Mouse (Mus musculus): ENCODE measurements around the gene Adarb1. TPM values are rescaled to one million over a fixed set of nuclear protein-coding genes. Genes with fewer than 3 reads are reported as not detected.
A peak's percentile ranks its signal among the peaks of the same experiment; 100 is the strongest.

The Adarb1 gene
- total and polyA plus RNA-seq, 3 experiments, result 11.4 to 17.2 (median 17.1) TPM

DNA sequence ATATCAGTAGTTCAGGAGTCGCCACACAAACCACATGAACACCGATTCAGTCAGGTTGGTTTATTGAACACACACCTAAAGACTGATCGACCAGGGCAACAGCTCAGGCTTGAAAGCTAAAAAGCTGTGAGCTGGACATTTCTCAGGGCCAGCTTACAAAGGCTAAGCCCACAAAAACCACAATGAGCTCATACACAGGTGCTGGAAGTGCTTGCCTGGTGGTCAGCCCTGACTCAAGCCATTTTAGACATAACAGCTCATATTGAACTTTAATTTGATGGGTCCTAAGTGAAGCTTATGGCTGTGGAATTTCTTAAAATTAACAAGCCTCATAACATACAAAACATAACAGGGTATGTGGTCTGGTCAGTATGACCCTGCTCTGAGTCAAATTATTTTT, 2.1 kb upstream of the Adarb1 start:
- Histone ChIP-seq H3K79me2 (replicated peaks; ENCODE audit: control insufficient read depth, insufficient read depth, low read length) (peaks cover 1% of the 10 kb centered on the region; the same call in 1 of the 2 replicates), H3K27ac (no peak overlapping the region), H3K9ac (ENCODE audit: low read depth, low read length) (no peak overlapping the region), H3K4me3 (no peak overlapping the region), H3K36me3 (ENCODE audit: control insufficient read depth, insufficient read depth, low read length) (no peaks in the 10 kb centered on the region), H3K27me3 (ENCODE audit: control insufficient read depth, insufficient read depth, low read length) (no peaks in the 10 kb centered on the region), H3K4me1 (ENCODE audit: control insufficient read depth, insufficient read depth, low read length) (peaks cover 4% of the 10 kb centered on the region; the same call in 1 of the 2 replicates)
- TF ChIP-seq POLR2A (IDR thresholded peaks at IDR 0.05; ENCODE audit: insufficient read depth, low read depth, low read length) (no peak), CTCF (IDR thresholded peaks at IDR 0.05) (no peak), EP300 (IDR thresholded peaks at IDR 0.05; ENCODE audit: insufficient read depth, low read depth, low read length) (no peak)
- WGBS, result 94% methylated on average over 3 of the region's 3 CpGs
- no peak for DNase-seq
- intact Hi-C loops (cut with DNase I), result no loop called here

DNA sequence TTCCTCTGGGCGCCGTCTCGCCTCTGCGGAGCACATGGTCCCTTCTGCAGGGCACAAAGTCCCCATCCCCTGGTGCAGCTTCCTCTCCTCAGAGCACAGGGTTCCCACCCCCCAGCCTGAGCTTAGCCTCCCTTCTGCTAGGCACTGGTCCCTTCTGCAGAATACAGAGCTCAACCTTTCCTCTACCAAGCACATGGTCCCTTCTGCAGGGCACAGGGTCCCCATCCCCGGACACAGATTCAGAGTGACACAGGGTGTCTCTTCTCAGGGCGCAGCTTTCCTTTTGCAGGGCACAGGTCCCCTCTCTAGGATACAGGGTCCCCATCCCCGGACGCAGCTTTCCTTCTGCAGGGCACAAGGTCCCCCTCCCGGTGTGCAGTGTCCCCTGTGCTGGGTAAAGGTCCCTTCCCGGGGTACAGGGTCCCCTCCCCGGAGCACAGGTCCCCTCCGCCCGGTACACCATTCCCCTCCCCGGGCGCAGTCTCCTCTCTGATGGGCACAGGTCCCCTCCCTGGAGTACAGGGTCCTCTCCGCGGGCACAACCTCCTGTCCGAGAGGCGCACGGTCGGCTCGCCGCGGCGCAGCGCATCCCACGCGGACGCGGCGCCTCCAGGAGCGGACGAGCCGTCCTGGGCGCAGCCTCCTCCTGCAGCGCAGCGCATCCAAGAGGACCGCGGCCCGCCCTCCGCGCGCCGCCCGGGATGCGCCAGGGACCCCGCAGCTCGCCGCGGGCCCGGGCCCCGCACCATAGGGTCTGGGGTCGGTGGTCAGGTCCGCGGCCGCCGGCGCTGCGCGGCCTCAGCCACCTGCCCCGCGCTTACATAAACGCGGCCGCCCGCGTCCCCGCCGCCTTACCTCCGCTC, 599 bp downstream of the Adarb1 start:
- under 1% methylated on average over 70 of the region's 70 CpGs for WGBS
- peaks cover 9% of the 10 kb centered on the region for H3K4me1 ChIP-seq (ENCODE audit: control insufficient read depth, insufficient read depth, low read length)
- H3K9ac ChIP-seq (ENCODE audit: low read depth, low read length), result peak overlapping the region; percentile 86
- TF ChIP-seq EP300 (IDR thresholded peaks at IDR 0.05; ENCODE audit: insufficient read depth, low read depth, low read length) (no peak), POLR2A (IDR thresholded peaks at IDR 0.05; ENCODE audit: insufficient read depth, low read depth, low read length) (no peak), CTCF (IDR thresholded peaks at IDR 0.05) (no peak)
- H3K27ac ChIP-seq, result peak overlapping the region; percentile 90
- no peak for DNase-seq
- no peaks in the 10 kb centered on the region for H3K27me3 ChIP-seq (ENCODE audit: control insufficient read depth, insufficient read depth, low read length)
- H3K4me3 ChIP-seq, result peak overlapping the region; percentile 72
- intact Hi-C loops (cut with DNase I), result loop anchor here (1.0 to 5.0 kb wide), 4 partner anchors 34 to 165 kb away; partner anchors contain the start of gene Pttg1ip
- no peaks in the 10 kb centered on the region for H3K36me3 ChIP-seq (ENCODE audit: control insufficient read depth, insufficient read depth, low read length)
- peaks cover 3% of the 10 kb centered on the region for H3K79me2 ChIP-seq (replicated peaks; ENCODE audit: control insufficient read depth, insufficient read depth, low read length)

DNA sequence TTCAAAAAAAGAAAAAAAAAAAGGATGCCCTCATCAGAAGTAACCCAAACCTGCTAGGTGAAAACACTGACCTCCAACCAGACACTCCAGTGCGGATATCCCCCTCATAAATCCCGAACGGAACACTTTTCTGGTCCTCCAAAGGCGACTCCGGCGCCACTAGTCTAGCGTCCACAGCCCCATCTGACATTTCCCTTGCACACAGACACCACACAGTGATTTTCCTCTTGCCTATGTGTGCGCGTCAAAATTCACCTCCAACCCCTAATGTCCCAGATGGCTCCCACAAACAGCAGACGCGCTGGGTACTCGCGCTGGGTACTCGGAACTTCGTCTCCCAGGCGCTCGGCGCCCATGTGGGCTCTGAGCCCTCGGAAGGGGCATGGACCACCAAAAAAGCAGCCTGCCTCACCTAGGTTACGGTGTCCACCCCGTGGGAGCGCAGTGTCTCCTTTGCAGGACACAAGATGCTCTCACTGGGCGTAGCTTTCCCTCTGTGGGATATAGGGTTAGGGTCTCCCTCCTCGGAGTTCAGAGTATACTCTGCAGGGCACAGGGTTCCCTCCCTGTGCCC, 1.3 kb downstream of the Adarb1 start:
- Histone ChIP-seq H3K4me3 (peak overlapping the region; percentile 72), H3K27me3 (ENCODE audit: control insufficient read depth, insufficient read depth, low read length) (no peaks in the 10 kb centered on the region), H3K36me3 (ENCODE audit: control insufficient read depth, insufficient read depth, low read length) (no peaks in the 10 kb centered on the region), H3K27ac (peak overlapping the region; percentile 90), H3K4me1 (ENCODE audit: control insufficient read depth, insufficient read depth, low read length) (peaks cover 12% of the 10 kb centered on the region), H3K79me2 (replicated peaks; ENCODE audit: control insufficient read depth, insufficient read depth, low read length) (peaks cover 3% of the 10 kb centered on the region), H3K9ac (ENCODE audit: low read depth, low read length) (peak overlapping the region; percentile 86)
- no peak for TF ChIP-seq POLR2A (IDR thresholded peaks at IDR 0.05; ENCODE audit: insufficient read depth, low read depth, low read length)
- no peak for TF ChIP-seq EP300 (IDR thresholded peaks at IDR 0.05; ENCODE audit: insufficient read depth, low read depth, low read length)
- no peak for TF ChIP-seq CTCF (IDR thresholded peaks at IDR 0.05)
- DNase-seq, result no peak
- WGBS, result 30% methylated on average over 24 of the region's 24 CpGs
- intact Hi-C loops (cut with DNase I), result loop anchor here (5.0 kb wide), 3 partner anchors 49 to 166 kb away; partner anchors contain the start of gene Pttg1ip

DNA sequence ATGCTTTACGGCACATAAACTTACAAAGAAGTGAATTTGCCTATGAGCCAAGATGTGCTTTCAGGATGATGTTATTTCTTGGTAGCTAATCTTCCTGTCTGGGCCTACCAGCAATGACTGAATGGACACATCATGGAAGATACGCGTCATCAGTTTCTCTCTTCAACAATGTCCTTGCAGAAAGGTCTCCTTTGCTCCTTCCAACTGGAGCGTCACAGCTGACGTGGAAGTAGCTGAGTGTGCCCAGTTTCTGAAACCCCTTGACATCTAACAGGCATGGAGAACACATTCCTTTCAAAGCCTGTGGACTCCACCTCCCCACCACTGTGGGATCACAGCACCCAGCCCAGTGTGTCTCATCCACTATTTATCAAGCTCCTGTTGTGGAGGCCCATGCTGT, 2.2 kb downstream of the Adarb1 start:
- TF ChIP-seq CTCF (IDR thresholded peaks at IDR 0.05) (no peak), POLR2A (IDR thresholded peaks at IDR 0.05; ENCODE audit: insufficient read depth, low read depth, low read length) (no peak), EP300 (IDR thresholded peaks at IDR 0.05; ENCODE audit: insufficient read depth, low read depth, low read length) (no peak)
- peaks cover 15% of the 10 kb centered on the region for H3K4me1 ChIP-seq (ENCODE audit: control insufficient read depth, insufficient read depth, low read length)
- peak overlapping the region; percentile 72 for H3K4me3 ChIP-seq
- peak in 1 of 2 experiments; percentile 38 for DNase-seq
- WGBS, result 54% methylated on average over 5 of the region's 5 CpGs
- H3K36me3 ChIP-seq (ENCODE audit: control insufficient read depth, insufficient read depth, low read length), result no peaks in the 10 kb centered on the region
- H3K79me2 ChIP-seq (replicated peaks; ENCODE audit: control insufficient read depth, insufficient read depth, low read length), result peaks cover 3% of the 10 kb centered on the region
- H3K9ac ChIP-seq (ENCODE audit: low read depth, low read length), result no peak overlapping the region
- peak overlapping the region; percentile 32; the same call in 1 of the 2 replicates for H3K27ac ChIP-seq
- intact Hi-C loops (cut with DNase I), result loop anchor here (5.0 kb wide), 3 partner anchors 49 to 166 kb away; partner anchors contain the start of gene Pttg1ip
- H3K27me3 ChIP-seq (ENCODE audit: control insufficient read depth, insufficient read depth, low read length), result no peaks in the 10 kb centered on the region

DNA sequence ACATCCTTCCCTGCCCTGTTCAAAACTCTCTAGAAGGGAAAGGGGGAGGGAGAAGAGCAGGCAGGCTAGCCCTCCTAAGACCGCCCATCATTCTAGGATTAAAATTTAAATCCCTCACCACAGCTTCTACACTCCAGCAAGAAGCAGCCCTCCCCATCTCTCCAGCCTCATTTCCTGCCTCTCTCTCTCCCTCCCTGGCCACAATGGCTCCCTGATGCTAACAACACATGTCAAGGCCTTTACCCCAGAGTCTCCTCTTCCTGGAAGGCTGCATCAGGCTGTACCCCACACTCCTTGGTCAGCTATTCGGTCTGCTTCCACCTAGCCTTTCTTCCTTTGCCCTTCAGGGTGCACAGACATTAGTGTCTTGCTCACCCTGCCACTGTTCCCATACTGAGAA, 4.3 kb downstream of the Adarb1 start:
- Histone ChIP-seq H3K9ac (ENCODE audit: low read depth, low read length) (no peak overlapping the region), H3K27me3 (ENCODE audit: control insufficient read depth, insufficient read depth, low read length) (no peaks in the 10 kb centered on the region), H3K4me1 (ENCODE audit: control insufficient read depth, insufficient read depth, low read length) (peaks cover 23% of the 10 kb centered on the region), H3K79me2 (replicated peaks; ENCODE audit: control insufficient read depth, insufficient read depth, low read length) (peaks cover 7% of the 10 kb centered on the region), H3K27ac (no peak overlapping the region), H3K4me3 (no peak overlapping the region), H3K36me3 (ENCODE audit: control insufficient read depth, insufficient read depth, low read length) (peaks cover 9% of the 10 kb centered on the region)
- intact Hi-C loops (cut with DNase I), result no loop called here
- WGBS, result 59% methylated on average over 2 of the region's 2 CpGs
- DNase-seq, result no peak
- no peak for TF ChIP-seq POLR2A (IDR thresholded peaks at IDR 0.05; ENCODE audit: insufficient read depth, low read depth, low read length)
- TF ChIP-seq CTCF (IDR thresholded peaks at IDR 0.05), result no peak
- no peak for TF ChIP-seq EP300 (IDR thresholded peaks at IDR 0.05; ENCODE audit: insufficient read depth, low read depth, low read length)

Data from heart, adult 2 months (tissue).